Mouse (Mus musculus): ENCODE measurements around the gene Xxylt1.
"Not testable (repeated sequence)": the region's sequence is repeated elsewhere in the genome, so short reads cannot be mapped to it uniquely, and the experiment has no call there.

Xxylt1 gene

GRCm38 (mm10) chr16:31024997-31025396 lies 56.2 kb downstream of the Xxylt1 start:
- no peak for DNase-seq (ENCODE audit: extremely low read depth, low read depth)

GRCm38 (mm10) chr16:31024221-31024620 lies 57.0 kb downstream of the Xxylt1 start:
- DNase-seq (ENCODE audit: extremely low read depth, low read depth): no peak

GRCm38 (mm10) chr16:31023803-31024202 lies 57.4 kb downstream of the Xxylt1 start:
- DNase-seq (ENCODE audit: extremely low read depth, low read depth): no peak

GRCm38 (mm10) chr16:31022287-31022686 lies 58.9 kb downstream of the Xxylt1 start:
- no peak for DNase-seq (ENCODE audit: extremely low read depth, low read depth)

GRCm38 (mm10) chr16:31019514-31019913 lies 61.7 kb downstream of the Xxylt1 start:
- no peak for DNase-seq (ENCODE audit: extremely low read depth, low read depth)

GRCm38 (mm10) chr16:31017687-31018413 lies 63.4 kb downstream of the Xxylt1 start:
- DNase-seq (ENCODE audit: extremely low read depth, low read depth): no peak

- no peak for DNase-seq (ENCODE audit: extremely low read depth, low read depth)
Measured at GRCm38 (mm10) chr16:31016669-31017068, 64.6 kb downstream of the Xxylt1 start.

- no peak for DNase-seq (ENCODE audit: extremely low read depth, low read depth)
Measured at GRCm38 (mm10) chr16:31016169-31016568, 65.1 kb downstream of the Xxylt1 start.

- no peak for DNase-seq (ENCODE audit: extremely low read depth, low read depth)
Measured at GRCm38 (mm10) chr16:31015271-31015670, 66.0 kb downstream of the Xxylt1 start.

GRCm38 (mm10) chr16:31012236-31012635 lies 69.0 kb downstream of the Xxylt1 start:
- DNase-seq (ENCODE audit: extremely low read depth, low read depth): no peak

GRCm38 (mm10) chr16:31010443-31010842 lies 70.8 kb downstream of the Xxylt1 start:
- no peak for DNase-seq (ENCODE audit: extremely low read depth, low read depth)

GRCm38 (mm10) chr16:31008326-31008725 lies 72.9 kb downstream of the Xxylt1 start:
- DNase-seq (ENCODE audit: extremely low read depth, low read depth): no peak

GRCm38 (mm10) chr16:31007582-31007981 lies 73.7 kb downstream of the Xxylt1 start:
- DNase-seq (ENCODE audit: extremely low read depth, low read depth): no peak

- DNase-seq (ENCODE audit: extremely low read depth, low read depth): no peak
Measured at GRCm38 (mm10) chr16:31005693-31006092, 75.5 kb downstream of the Xxylt1 start.

GRCm38 (mm10) chr16:31004321-31004682 lies 76.9 kb downstream of the Xxylt1 start:
- no peak for DNase-seq (ENCODE audit: extremely low read depth, low read depth)

GRCm38 (mm10) chr16:31003592-31004320 lies 77.5 kb downstream of the Xxylt1 start:
- not testable (repeated sequence) for DNase-seq (ENCODE audit: extremely low read depth, low read depth)

- no peak for DNase-seq (ENCODE audit: extremely low read depth, low read depth)
Measured at GRCm38 (mm10) chr16:31002926-31003325, 78.3 kb downstream of the Xxylt1 start.

- DNase-seq (ENCODE audit: extremely low read depth, low read depth): no peak
Measured at GRCm38 (mm10) chr16:31002117-31002516, 79.1 kb downstream of the Xxylt1 start.

- no peak for DNase-seq (ENCODE audit: extremely low read depth, low read depth)
Measured at GRCm38 (mm10) chr16:30998711-30999110, 82.5 kb downstream of the Xxylt1 start.

GRCm38 (mm10) chr16:30998048-30998447 lies 83.2 kb downstream of the Xxylt1 start:
- DNase-seq (ENCODE audit: extremely low read depth, low read depth): no peak

GRCm38 (mm10) chr16:30995446-30995845 lies 85.8 kb downstream of the Xxylt1 start:
- no peak for DNase-seq (ENCODE audit: extremely low read depth, low read depth)

- DNase-seq (ENCODE audit: extremely low read depth, low read depth): no peak
Measured at GRCm38 (mm10) chr16:30994881-30995280, 86.4 kb downstream of the Xxylt1 start.

GRCm38 (mm10) chr16:30994296-30994695 lies 86.9 kb downstream of the Xxylt1 start:
- DNase-seq (ENCODE audit: extremely low read depth, low read depth): no peak
